Mouse (Mus musculus) G1E (cell line): Measurements from ENCODE around the gene Tspan18. TPM values are rescaled to one million over a fixed set of nuclear protein-coding genes. Genes with fewer than 3 reads are reported as not detected.

Source experiments
- ATAC-seq: 2 replicates; pipeline ENCODE4 v1.8.0; 2016; ENCODE audit warnings: mild to moderate bottlenecking; ENCODE audit not compliant: insufficient number of reproducible peaks, poor library complexity, low FRiP score, severe bottlenecking; ENCODE audit errors: extremely low read depth
- DNase-seq: peaks from one replicate; pipeline ENCODE4 v3.0.0; 2012; ENCODE audit warnings: low spot score
- H3K27me3 ChIP-seq: 2 replicates; pipeline ENCODE4 v1.6.1; 2012; ENCODE audit warnings: mild to moderate bottlenecking, low read length, inconsistent platforms; ENCODE audit not compliant: insufficient read depth
- H3K36me3 ChIP-seq: replicated peaks from 2 replicates; pipeline ENCODE3; 2012; ENCODE audit warnings: mild to moderate bottlenecking, inconsistent platforms
- H3K4me1 ChIP-seq: 2 replicates; pipeline ENCODE4 v1.6.1; 2012; ENCODE audit warnings: low read depth, low read length, inconsistent platforms, mixed read lengths; ENCODE audit not compliant: insufficient read depth
- H3K4me3 ChIP-seq: 2 replicates; pipeline ENCODE4 v1.5.1; 2012; ENCODE audit warnings: low read depth, mild to moderate bottlenecking, inconsistent platforms, low read length, moderate library complexity, mixed read lengths
- H3K9me3 ChIP-seq: replicated peaks from 2 replicates; pipeline ENCODE4 v1.6.1; 2012; ENCODE audit warnings: inconsistent platforms
- CTCF ChIP-seq: IDR thresholded peaks from 2 replicates; pipeline ENCODE4 v1.5.1; 2012; ENCODE audit warnings: low read depth, low read length, inconsistent platforms, mixed read lengths
- GATA1 ChIP-seq: IDR thresholded peaks from 2 replicates; pipeline ENCODE4 v1.6.1; 2012; ENCODE audit warnings: borderline replicate concordance, low read length, inconsistent platforms, mixed read lengths
- GATA2 ChIP-seq: IDR thresholded peaks from 2 replicates; pipeline ENCODE4 v1.6.1; 2012; ENCODE audit warnings: low read depth, low read length, inconsistent platforms, borderline replicate concordance
- POLR2AphosphoS5 ChIP-seq: IDR thresholded peaks from 2 replicates; pipeline ENCODE4 v1.6.1; 2012; ENCODE audit warnings: low read depth, low read length, inconsistent platforms; ENCODE audit not compliant: insufficient replicate concordance
- TAL1 ChIP-seq: conservative IDR thresholded peaks from 2 replicates; pipeline ENCODE4 v1.6.1; 2012; ENCODE audit warnings: low read depth, low read length, inconsistent platforms, mixed read lengths
- polyA plus RNA-seq: library from polyadenylated mRNA; stranded (reverse); fragments of >175 nt; gene quantifications from 2 replicates; pipeline ENCODE4 v1.2.3, GENCODE M21; 2012
- total RNA-seq, 2 experiments: library from RNA; stranded (forward) in 1 of 2; stranded (reverse) in 1 of 2; fragments of 200-1000 nt in 1 of 2; fragments of >200 nt in 1 of 2; fragmentation: Nextera tagmentation in 1 of 2; gene quantifications; 2 replicates each; pipeline ENCODE4 v1.2.3; 2014 to 2017

The Tspan18 gene
- total and polyA plus RNA-seq, 3 experiments: 4.2 to 10.6 (median 8.5) TPM

- Histone ChIP-seq H3K36me3 (no peaks in the 10 kb centered on the region), H3K9me3 (no peaks in the 10 kb centered on the region), H3K27me3 (peaks cover 40% of the 10 kb centered on the region), H3K4me1 (no peaks in the 10 kb centered on the region), H3K4me3 (no peak overlapping the region)
- DNase-seq (no peak), ATAC-seq (no peak)
- no peak for TF ChIP-seq GATA1
- TF ChIP-seq CTCF: no peak
- TF ChIP-seq POLR2AphosphoS5: no peak
- no peak for TF ChIP-seq GATA2
- no peak for TF ChIP-seq TAL1
Measured at GRCm38 (mm10) chr2:93188020-93188760, 146.1 kb downstream of the Tspan18 start.

DNA sequence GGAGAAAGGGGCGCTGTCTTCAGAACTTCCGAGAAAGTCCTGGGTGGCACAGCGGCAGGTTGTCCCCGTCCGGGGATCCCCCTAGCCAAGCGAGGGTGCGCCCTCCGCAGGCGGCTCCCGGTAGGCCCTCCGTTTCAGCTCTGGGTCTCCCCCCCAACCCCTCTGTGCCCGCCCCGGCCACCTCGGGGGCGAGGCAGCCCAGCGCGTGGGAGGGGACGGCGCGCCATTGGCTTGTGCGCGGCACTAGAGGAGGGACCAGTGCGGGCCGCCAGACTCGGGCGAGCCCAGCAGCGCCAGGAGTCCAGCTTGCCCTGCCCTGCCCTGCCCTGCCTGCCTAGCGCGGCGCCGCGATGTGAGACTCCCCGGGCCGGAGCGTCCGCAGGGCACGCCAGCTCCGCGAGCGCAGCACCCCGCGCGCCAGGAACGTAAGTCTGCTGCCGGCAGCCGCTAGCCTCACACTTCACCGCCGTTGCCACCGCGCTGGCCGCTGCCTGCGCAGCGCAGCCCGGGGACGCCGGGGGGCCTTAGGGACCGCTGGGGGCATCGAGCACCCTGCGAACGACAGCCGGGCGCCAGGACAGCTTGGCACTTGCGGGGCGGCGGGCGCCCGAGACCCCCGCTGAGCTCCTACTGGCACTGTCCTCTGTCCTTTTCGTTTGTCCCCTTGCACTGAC lies 146.8 kb downstream of the Tspan18 start, which contains the start of gene Trp53i11:
Gene Trp53i11, plus strand, starts transcription at position 226 of the 674 bp plus-strand sequence.
- TF ChIP-seq GATA1: no peak
- TF ChIP-seq GATA2: no peak
- no peak for TF ChIP-seq TAL1
- no peak for TF ChIP-seq CTCF
- no peak for TF ChIP-seq POLR2AphosphoS5
- DNase-seq (no peak), ATAC-seq (no peak)
- Histone ChIP-seq H3K4me3 (no peak within 1 kb of the TSS), H3K4me1 (no peaks in the 10 kb centered on the region), H3K9me3 (no peaks in the 10 kb centered on the region), H3K36me3 (no peaks in the 10 kb centered on the region), H3K27me3 (peaks cover 35% of the 10 kb centered on the region)

GRCm38 (mm10) chr2:93182859-93183258 lies 151.4 kb downstream of the Tspan18 start:
- H3K9me3 ChIP-seq: no peaks in the 10 kb centered on the region
- no peaks in the 10 kb centered on the region for H3K36me3 ChIP-seq
- peaks cover 28% of the 10 kb centered on the region for H3K27me3 ChIP-seq
- TF ChIP-seq POLR2AphosphoS5: no peak
- TF ChIP-seq GATA1: no peak
- no peak for TF ChIP-seq TAL1
- TF ChIP-seq GATA2: no peak
- no peak for TF ChIP-seq CTCF
- H3K4me1 ChIP-seq: no peaks in the 10 kb centered on the region
- no peak for ATAC-seq
- DNase-seq: no peak
- no peak overlapping the region for H3K4me3 ChIP-seq

DNA sequence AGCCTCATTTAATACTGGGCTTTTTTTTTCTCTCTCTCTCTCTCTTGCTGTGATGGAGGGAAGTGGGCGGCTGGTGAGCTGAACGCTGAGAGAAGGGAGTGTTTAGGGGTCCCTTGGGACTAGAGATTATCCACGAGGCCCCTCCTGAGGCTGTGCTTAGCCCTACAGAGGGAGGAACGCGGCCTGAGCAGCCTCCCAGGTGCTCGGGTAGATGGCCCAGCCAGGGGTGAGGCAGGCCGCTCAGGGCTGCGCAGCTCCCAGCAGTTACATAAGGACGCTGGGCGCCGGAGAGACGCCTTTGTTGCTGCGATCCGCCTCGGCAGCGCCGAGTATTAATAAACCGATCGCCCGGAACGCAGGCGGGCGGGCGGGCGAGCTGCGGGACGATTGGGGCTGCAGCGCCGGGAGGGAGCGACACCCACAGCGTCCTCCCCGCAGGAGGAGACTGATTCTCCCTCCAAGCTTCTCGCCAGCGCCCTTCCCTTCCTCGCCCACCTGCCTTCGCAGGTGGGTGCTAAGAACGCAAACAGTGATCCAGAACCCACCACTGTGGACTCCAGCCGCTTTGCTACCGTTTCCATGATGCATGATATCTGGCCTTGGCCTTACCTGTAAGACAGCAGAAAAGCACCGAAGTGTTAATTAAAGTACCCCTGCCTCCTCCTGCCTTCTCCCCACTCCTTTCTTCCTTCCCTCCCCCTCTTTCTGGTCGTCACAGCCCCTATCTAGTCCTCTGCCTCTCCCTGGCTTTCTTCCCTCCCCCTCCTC lies 154.0 kb downstream of the Tspan18 start:
- H3K9me3 ChIP-seq: no peaks in the 10 kb centered on the region
- H3K27me3 ChIP-seq: peaks cover 25% of the 10 kb centered on the region
- no peak for ATAC-seq
- H3K4me3 ChIP-seq: no peak overlapping the region
- DNase-seq: no peak
- no peaks in the 10 kb centered on the region for H3K36me3 ChIP-seq
- TF ChIP-seq POLR2AphosphoS5: no peak
- TF ChIP-seq GATA2: no peak
- TF ChIP-seq TAL1: no peak
- no peak for TF ChIP-seq CTCF
- TF ChIP-seq GATA1: no peak
- H3K4me1 ChIP-seq: no peaks in the 10 kb centered on the region

DNA sequence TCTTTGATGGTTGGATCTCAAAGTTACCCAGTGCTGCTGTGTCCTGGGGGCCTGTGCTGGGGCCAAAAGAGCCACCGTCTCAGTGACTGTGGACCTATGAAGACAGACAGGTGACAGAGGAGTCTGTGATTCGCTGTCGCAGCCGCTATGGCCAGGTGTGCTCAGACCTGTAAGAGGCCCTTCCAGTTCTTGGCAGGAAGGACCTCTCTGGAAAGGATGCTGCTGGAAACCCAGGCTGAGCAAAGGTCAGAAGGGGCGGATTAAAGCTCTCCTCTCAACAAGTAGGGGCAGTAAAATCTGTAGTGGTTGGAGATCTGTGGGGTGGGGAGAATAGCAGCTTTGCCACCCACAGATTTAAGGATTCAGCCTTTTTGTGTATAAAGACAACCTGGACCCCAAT lies 154.7 kb downstream of the Tspan18 start:
- ATAC-seq: no peak
- Histone ChIP-seq H3K4me3 (no peak overlapping the region), H3K4me1 (no peaks in the 10 kb centered on the region), H3K27me3 (peaks cover 25% of the 10 kb centered on the region), H3K36me3 (no peaks in the 10 kb centered on the region), H3K9me3 (no peaks in the 10 kb centered on the region)
- no peak for TF ChIP-seq CTCF
- no peak for TF ChIP-seq POLR2AphosphoS5
- no peak for TF ChIP-seq TAL1
- TF ChIP-seq GATA1: no peak
- no peak for TF ChIP-seq GATA2
- DNase-seq: no peak

DNA sequence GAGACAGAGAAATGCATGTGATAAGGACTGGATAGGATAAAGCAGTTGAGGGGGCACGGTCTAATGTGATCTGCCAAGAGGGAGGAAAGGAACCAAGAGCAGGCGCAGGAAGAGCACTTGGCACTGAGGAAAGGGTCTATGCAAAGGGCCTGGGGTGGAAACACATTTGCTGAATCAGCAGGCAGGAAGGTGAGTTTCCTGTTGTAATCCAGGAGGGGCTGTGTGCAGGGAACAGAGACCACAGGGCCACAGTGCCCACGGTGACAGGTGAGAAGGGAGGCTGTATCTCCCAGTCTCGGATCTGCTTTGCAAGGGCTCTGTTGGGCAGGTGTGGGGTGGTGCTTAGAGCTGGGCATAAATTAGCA lies 156.0 kb downstream of the Tspan18 start:
- TF ChIP-seq GATA1: no peak
- TF ChIP-seq GATA2: no peak
- TF ChIP-seq CTCF: no peak
- no peak for TF ChIP-seq TAL1
- TF ChIP-seq POLR2AphosphoS5: no peak
- H3K4me1 ChIP-seq: no peaks in the 10 kb centered on the region
- DNase-seq (no peak), ATAC-seq (no peak)
- peaks cover 34% of the 10 kb centered on the region for H3K27me3 ChIP-seq
- no peaks in the 10 kb centered on the region for H3K9me3 ChIP-seq
- no peak overlapping the region for H3K4me3 ChIP-seq
- no peaks in the 10 kb centered on the region for H3K36me3 ChIP-seq
